Mouse (Mus musculus): Measurements from ENCODE around the gene Etnk1. TPM values are rescaled to one million over a fixed set of nuclear protein-coding genes. Genes with fewer than 3 reads are reported as not detected.

Etnk1 gene
- polyA plus RNA-seq (2017; shearing (Covaris generic)) = 86.9 TPM

DNA sequence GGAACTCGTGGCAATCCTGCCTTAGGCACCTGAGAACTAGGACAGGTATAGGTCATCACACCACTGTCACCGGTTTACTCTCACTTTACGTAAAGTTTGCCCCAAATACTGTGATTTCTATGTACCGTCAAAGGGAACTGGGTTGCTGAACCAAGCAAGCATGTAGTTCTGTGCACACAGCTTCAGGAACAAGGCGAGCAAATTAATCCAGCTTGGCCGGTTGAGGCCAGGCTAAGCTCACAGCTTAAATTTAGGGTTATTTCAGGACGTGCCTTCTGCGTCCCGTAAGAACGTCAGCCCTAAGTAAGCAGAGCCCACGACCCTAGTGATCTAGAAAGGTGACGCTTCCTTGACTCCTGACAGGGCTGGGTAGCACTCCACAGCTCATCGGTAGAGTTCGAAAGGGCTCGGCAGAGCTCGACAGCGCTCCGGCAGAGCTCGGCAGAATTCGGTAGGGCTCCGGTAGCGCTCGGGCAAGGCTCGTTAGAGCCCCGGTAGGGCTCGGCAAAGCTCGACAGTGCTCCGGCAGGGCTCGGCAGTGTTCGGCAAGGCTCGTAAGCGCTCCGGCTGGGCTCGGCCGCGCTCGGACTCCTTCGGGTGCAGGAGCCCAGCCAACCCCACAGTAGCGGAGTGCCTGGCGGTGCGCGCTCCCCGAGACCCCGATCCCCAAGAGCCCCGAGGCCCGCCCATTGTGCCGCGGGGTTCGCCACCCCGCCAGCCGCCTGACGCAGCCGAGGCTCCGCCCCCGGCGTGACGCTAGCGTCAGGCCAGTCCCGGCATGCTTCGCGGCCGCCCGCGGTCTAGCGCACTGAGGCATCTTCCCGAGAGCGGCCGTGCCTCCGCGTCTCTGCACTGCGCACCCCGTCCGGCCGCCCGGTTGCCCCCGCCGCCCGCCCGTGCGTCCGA lies at the start of gene Etnk1:
Gene Etnk1, plus strand, starts transcription at position 770 of the 906 bp plus-strand sequence.

Other genes with a start within 250 kb of the Etnk1 start
- 18.4 TPM for gene St8sia1, start 202.8 kb upstream of the Etnk1 start, polyA plus RNA-seq (2017; shearing (Covaris generic))
- gene C2cd5, start 67.1 kb upstream of the Etnk1 start, polyA plus RNA-seq (2017; shearing (Covaris generic)) = 93.8 TPM